Mouse (Mus musculus) liver, embryonic 11.5 days (tissue): Measurements from ENCODE around the gene Nav2. TPM values are rescaled to one million over a fixed set of nuclear protein-coding genes. Genes with fewer than 3 reads are reported as not detected.

Source experiments
- ATAC-seq: fragments of 200-750 bp; cut with Nextera tagmentation; replicated peaks from 2 replicates; pipeline ENCODE4 v1.8.0; 2017; ENCODE audit warnings: moderate number of reproducible peaks, mild to moderate bottlenecking, moderate TSS enrichment, moderate library complexity; ENCODE audit not compliant: low FRiP score
- DNase-seq: peaks from one replicate; pipeline ENCODE4 v3.0.0-alpha.2; 2017; ENCODE audit warnings: low spot score
- H3K27ac ChIP-seq: fragments of 300-500 bp; sonication (generic); 2 replicates; pipeline ENCODE4 v1.5.1; 2014; ENCODE audit warnings: mild to moderate bottlenecking, low read depth, low read length, control low read depth
- H3K27me3 ChIP-seq: fragments of 300-500 bp; sonication (generic); replicated peaks from 2 replicates; pipeline ENCODE4 v1.6.1; 2014; ENCODE audit warnings: low read length, mixed read lengths; ENCODE audit not compliant: control insufficient read depth, insufficient read depth
- H3K36me3 ChIP-seq: fragments of 300-500 bp; sonication (generic); 2 replicates; pipeline ENCODE4 v1.6.1; 2014; ENCODE audit warnings: mild to moderate bottlenecking, low read length, moderate library complexity, mixed read lengths; ENCODE audit not compliant: control insufficient read depth, insufficient read depth
- H3K4me1 ChIP-seq: fragments of 300-500 bp; sonication (generic); replicated peaks from 2 replicates; pipeline ENCODE4 v1.6.1; 2014; ENCODE audit warnings: low read length, mixed read lengths; ENCODE audit not compliant: control insufficient read depth, insufficient read depth
- H3K4me2 ChIP-seq: fragments of 300-500 bp; sonication (generic); 2 replicates; pipeline ENCODE4 v1.6.1; 2014; ENCODE audit warnings: mild to moderate bottlenecking, control low read depth, moderate library complexity
- H3K4me3 ChIP-seq: fragments of 300-500 bp; sonication (generic); 2 replicates; pipeline ENCODE4 v1.5.1; 2014; ENCODE audit warnings: low read depth, low read length, control low read depth
- H3K9ac ChIP-seq: fragments of 300-500 bp; sonication (generic); 2 replicates; pipeline ENCODE4 v1.6.1; 2014; ENCODE audit warnings: low read depth, low read length, control low read depth
- H3K9me3 ChIP-seq: fragments of 300-500 bp; sonication (generic); 2 replicates; pipeline ENCODE4 v1.6.1; 2016; ENCODE audit warnings: low read length, inconsistent platforms, mixed read lengths; ENCODE audit not compliant: control insufficient read depth
- WGBS: fragments of 180-500 bp; shearing (Covaris S2); extraction: QIAGEN DNeasy Blood & Tissue Kit; methylation state at CpG from one replicate; pipeline ENCODE4 v1.1.7; 2014; 5-methylcytosine and 5-hydroxymethylcytosine counted together
- polyA plus RNA-seq: library from polyadenylated mRNA; unstranded; fragments of >200 nt; fragmentation: Nextera tagmentation; extraction: Ambion mirVana; gene quantifications from 2 replicates; pipeline ENCODE4 v1.2.1, GENCODE M21; 2014

The Nav2 gene
- polyA plus RNA-seq, 1 experiment from 2014 or later, result 6.2 TPM

DNA sequence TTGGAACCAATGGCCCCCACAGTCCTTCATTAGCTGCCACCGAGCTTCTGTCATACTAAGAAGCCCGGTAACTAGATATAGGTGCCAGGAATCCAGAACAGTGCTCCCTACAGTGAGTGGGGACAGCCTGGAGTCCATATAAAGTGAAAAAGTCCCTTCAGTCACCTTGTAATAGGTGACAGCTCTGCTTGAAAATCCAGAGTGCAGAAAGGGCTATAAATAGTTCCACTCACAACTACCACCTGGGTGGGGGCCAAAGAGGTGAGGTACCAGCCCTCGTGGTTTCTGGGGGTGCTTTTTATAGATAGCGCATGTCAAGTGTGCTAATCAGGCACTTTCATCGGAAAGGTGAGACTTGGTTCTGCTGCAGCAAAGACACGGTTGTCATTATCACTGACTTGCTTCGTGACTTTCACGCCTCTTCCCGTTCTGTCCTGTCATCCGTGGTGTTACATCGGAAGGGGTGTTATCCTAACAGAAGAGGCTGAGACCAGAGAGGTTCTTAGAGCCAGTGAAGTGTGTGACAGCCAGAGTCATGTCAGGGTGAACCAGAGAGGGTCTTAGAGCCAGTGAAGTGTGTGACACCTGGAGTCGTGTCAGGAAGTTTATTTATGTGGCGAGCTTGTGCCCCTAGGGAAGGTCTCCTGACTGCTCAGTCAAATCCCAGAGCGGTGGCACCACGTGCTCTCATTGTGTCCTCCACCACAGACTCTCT, 179.8 kb downstream of the Nav2 start:
- no peak for ATAC-seq
- Histone ChIP-seq H3K4me3 (no peak overlapping the region), H3K4me2 (no peak overlapping the region), H3K27me3 (peaks cover 7% of the 10 kb centered on the region), H3K4me1 (no peaks in the 10 kb centered on the region), H3K36me3 (no peaks in the 10 kb centered on the region), H3K9ac (no peak overlapping the region), H3K9me3 (no peaks in the 10 kb centered on the region), H3K27ac (no peak overlapping the region)
- DNase-seq, result no peak
- WGBS, result 65% methylated on average over 15 of the region's 15 CpGs

DNA sequence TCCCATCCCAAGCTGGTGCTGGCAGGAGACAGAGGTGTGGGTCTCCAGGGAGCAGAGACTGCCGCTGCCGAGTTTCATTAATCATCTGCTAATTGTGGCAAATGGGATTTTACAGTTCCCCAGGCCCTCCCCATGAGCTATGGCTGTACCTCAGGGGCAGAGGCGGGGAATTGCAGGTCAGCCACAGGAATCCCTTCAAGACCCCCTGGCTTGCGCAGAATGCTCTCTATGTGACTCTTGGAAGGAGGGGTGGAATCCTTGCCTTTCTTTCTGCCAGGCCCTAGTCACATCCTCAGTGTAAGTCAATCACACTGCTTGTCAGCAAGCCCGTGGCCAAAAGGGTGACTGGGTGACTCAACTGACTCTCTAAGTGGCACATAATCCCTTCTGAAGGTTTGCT, 182.9 kb downstream of the Nav2 start:
- no peak overlapping the region for H3K9ac ChIP-seq
- DNase-seq (no peak), ATAC-seq (no peak)
- no peaks in the 10 kb centered on the region for H3K9me3 ChIP-seq
- H3K4me2 ChIP-seq, result no peak overlapping the region
- peaks cover 7% of the 10 kb centered on the region for H3K27me3 ChIP-seq
- WGBS, result 29% methylated on average over 5 of the region's 5 CpGs
- H3K4me1 ChIP-seq, result no peaks in the 10 kb centered on the region
- no peaks in the 10 kb centered on the region for H3K36me3 ChIP-seq
- no peak overlapping the region for H3K4me3 ChIP-seq
- no peak overlapping the region for H3K27ac ChIP-seq

- no peaks in the 10 kb centered on the region for H3K4me1 ChIP-seq
- ATAC-seq, result no peak
- DNase-seq, result no peak
- no peak overlapping the region for H3K9ac ChIP-seq
- no peak overlapping the region for H3K27ac ChIP-seq
- no peaks in the 10 kb centered on the region for H3K36me3 ChIP-seq
- peaks cover 7% of the 10 kb centered on the region for H3K27me3 ChIP-seq
- H3K9me3 ChIP-seq, result no peaks in the 10 kb centered on the region
- no peak overlapping the region for H3K4me2 ChIP-seq
- H3K4me3 ChIP-seq, result no peak overlapping the region
- WGBS, result 46% methylated on average over 5 of the region's 5 CpGs
Measured at GRCm38 (mm10) chr7:49091921-49092320, 183.4 kb downstream of the Nav2 start.

GRCm38 (mm10) chr7:49093596-49093995, 185.1 kb downstream of the Nav2 start:
- DNase-seq (no peak), ATAC-seq (no peak)
- no peaks in the 10 kb centered on the region for H3K4me1 ChIP-seq
- H3K4me3 ChIP-seq, result no peak overlapping the region
- H3K9me3 ChIP-seq, result no peaks in the 10 kb centered on the region
- no peak overlapping the region for H3K27ac ChIP-seq
- no peaks in the 10 kb centered on the region for H3K36me3 ChIP-seq
- peaks cover 7% of the 10 kb centered on the region for H3K27me3 ChIP-seq
- WGBS, result 68% methylated on average over 6 of the region's 6 CpGs
- no peak overlapping the region for H3K4me2 ChIP-seq
- H3K9ac ChIP-seq, result no peak overlapping the region

- DNase-seq (no peak), ATAC-seq (no peak)
- H3K36me3 ChIP-seq, result no peaks in the 10 kb centered on the region
- H3K27me3 ChIP-seq, result peaks cover 7% of the 10 kb centered on the region
- H3K9ac ChIP-seq, result no peak overlapping the region
- no peak overlapping the region for H3K27ac ChIP-seq
- H3K4me2 ChIP-seq, result no peak overlapping the region
- no peaks in the 10 kb centered on the region for H3K9me3 ChIP-seq
- no peak overlapping the region for H3K4me3 ChIP-seq
- WGBS, result 86% methylated on average over 3 of the region's 3 CpGs
- no peaks in the 10 kb centered on the region for H3K4me1 ChIP-seq
Measured at GRCm38 (mm10) chr7:49094531-49094930, 186.0 kb downstream of the Nav2 start.

GRCm38 (mm10) chr7:49101291-49101690, 192.8 kb downstream of the Nav2 start:
- WGBS, result 76% methylated on average over 1 of the region's 1 CpGs
- Histone ChIP-seq H3K27ac (no peak overlapping the region), H3K9ac (no peak overlapping the region), H3K27me3 (no peaks in the 10 kb centered on the region), H3K4me2 (no peak overlapping the region), H3K36me3 (no peaks in the 10 kb centered on the region), H3K4me3 (no peak overlapping the region), H3K9me3 (no peaks in the 10 kb centered on the region), H3K4me1 (no peaks in the 10 kb centered on the region)
- DNase-seq, result no peak
- ATAC-seq, result no peak

- no peaks in the 10 kb centered on the region for H3K9me3 ChIP-seq
- H3K4me2 ChIP-seq, result no peak overlapping the region
- WGBS, result 85% methylated on average over 3 of the region's 3 CpGs
- H3K36me3 ChIP-seq, result no peaks in the 10 kb centered on the region
- ATAC-seq, result no peak
- H3K4me3 ChIP-seq, result no peak overlapping the region
- H3K4me1 ChIP-seq, result no peaks in the 10 kb centered on the region
- H3K9ac ChIP-seq, result no peak overlapping the region
- DNase-seq, result no peak
- H3K27me3 ChIP-seq, result no peaks in the 10 kb centered on the region
- no peak overlapping the region for H3K27ac ChIP-seq
Measured at GRCm38 (mm10) chr7:49102223-49102622, 193.7 kb downstream of the Nav2 start.

DNA sequence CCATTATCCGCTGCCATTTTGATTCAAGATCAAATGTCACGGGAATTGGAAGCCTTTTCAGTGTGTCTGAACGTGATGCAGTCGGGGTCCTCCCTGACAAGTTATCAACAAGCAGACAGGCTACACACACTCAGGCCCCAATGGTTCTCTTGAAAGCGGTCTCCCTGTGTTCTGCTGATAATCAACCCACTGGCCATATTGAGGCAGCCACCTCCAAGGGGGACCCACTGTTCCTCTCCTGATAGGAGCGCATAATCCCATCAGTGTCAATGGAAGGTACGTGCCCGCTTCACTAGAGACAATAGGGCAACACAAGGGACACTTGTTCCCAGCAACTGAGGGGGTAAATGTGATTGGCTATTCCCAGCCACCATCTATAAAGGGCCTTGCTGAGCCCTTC, 195.9 kb downstream of the Nav2 start:
- Histone ChIP-seq H3K9me3 (no peaks in the 10 kb centered on the region), H3K9ac (no peak overlapping the region), H3K4me2 (0 out of 2 replicates have a peak overlapping the region, but pooled peaks have one; percentile 30), H3K36me3 (no peaks in the 10 kb centered on the region), H3K27ac (peak overlapping the region; percentile 54), H3K27me3 (no peaks in the 10 kb centered on the region), H3K4me1 (no peaks in the 10 kb centered on the region), H3K4me3 (no peak overlapping the region)
- ATAC-seq (peak; percentile 99), DNase-seq (peak; percentile 34)
- WGBS, result 47% methylated on average over 8 of the region's 8 CpGs

DNA sequence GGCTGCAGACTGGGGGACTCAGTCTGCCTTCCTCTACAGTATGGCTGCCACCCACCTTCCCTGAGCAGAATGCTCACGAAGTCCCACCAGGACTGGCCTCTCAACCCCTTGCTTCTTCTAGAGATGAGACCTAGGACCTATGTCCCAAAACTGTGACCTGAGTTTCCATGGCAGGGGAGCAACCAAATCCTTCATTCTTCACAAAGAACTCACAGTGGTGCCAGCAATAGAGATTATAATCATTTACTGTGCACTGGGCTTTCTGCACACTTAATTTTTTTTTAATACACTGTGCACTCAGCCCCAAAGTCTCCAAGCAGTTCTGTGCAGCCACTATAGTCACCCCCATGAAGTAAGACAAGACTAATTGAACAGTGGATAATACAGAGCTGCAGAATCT, 196.3 kb downstream of the Nav2 start:
- Histone ChIP-seq H3K9me3 (no peaks in the 10 kb centered on the region), H3K4me2 (0 out of 2 replicates have a peak overlapping the region, but pooled peaks have one; percentile 30), H3K9ac (no peak overlapping the region), H3K4me3 (no peak overlapping the region), H3K36me3 (no peaks in the 10 kb centered on the region), H3K27me3 (no peaks in the 10 kb centered on the region), H3K4me1 (no peaks in the 10 kb centered on the region), H3K27ac (peak overlapping the region; percentile 54)
- 76% methylated on average over 1 of the region's 1 CpGs for WGBS
- DNase-seq (no peak), ATAC-seq (0 out of 2 replicates have a peak, but pooled peaks have one; percentile 10)
